Mouse (Mus musculus) T-helper 1 cell (primary cell): ENCODE results near the gene Qdpr.
"Not testable (repeated sequence)": the region's sequence is repeated elsewhere in the genome, so short reads cannot be mapped to it uniquely, and the experiment has no call there.

Source experiments
- in situ Hi-C: fragments of 300-600 bp; cut with MboI, MseI; formaldehyde crosslinking; loops from one replicate; pipeline ENCODE4 v1.15.1; 2025; ENCODE audit warnings: high pct_unique_total_duplicates

Gene Qdpr

DNA sequence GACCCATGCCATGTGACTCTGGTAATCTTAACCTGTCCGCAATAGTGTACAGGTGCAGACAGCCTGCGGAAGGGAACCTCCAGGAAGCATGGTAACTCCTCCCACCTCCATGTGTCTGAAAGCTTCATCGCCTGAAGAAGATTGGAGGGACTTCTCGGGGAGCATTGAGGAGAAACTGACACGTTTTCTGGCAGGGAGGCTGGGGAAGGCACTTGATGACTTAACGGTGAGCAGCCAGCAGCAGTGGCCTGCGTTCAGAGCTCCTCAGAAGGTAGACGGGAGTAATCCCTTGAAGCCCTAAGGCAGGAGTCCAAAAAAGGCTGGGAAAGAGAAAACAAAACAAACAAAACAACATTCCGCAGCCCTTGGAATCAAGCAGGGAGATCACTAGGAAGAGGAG, 4.4 kb upstream of the Qdpr start:
- in situ Hi-C loops, result loop anchor here (5.0 to 25.0 kb wide), 2 partner anchors 38 to 883 kb away; partner anchors contain the start of gene Lap3

DNA sequence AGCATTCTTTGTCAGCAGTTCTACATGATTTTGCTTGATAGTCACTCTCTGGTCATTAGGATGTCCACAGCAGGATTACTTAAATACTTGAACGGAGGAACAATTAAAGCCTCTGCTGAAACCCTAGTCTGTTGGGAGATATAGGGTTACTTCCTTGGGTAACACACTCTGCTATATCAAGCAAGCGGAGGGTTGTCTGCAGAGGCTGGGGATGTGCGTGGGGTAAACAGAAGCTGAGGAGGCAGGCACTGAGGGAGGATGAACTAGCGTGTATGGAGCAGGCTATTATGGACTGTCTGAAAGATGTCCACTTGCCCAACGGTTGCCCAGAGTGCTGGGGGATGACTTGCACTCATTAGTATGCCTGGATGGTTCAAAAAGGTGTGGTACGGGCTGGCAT, 3.4 kb upstream of the Qdpr start, which contains the start of gene Clrn2:
Gene Clrn2, plus strand, starts transcription at position 301 of the 400 bp plus-strand sequence.
- in situ Hi-C loops, result loop anchor here (5.0 to 25.0 kb wide), 2 partner anchors 39 to 884 kb away; partner anchors contain the start of gene Lap3

- in situ Hi-C loops, result loop anchor here (5.0 kb wide), 1 partner anchor 73 kb away; the partner anchor contains the start of gene Med28
Measured at GRCm38 (mm10) chr5:45449206-45449605, 830 bp downstream of the Qdpr start.

- in situ Hi-C loops, result loop anchor here (5.0 kb wide), 1 partner anchor 74 kb away; the partner anchor contains the start of gene Med28
Measured at GRCm38 (mm10) chr5:45448676-45449075, 1.4 kb downstream of the Qdpr start.

DNA sequence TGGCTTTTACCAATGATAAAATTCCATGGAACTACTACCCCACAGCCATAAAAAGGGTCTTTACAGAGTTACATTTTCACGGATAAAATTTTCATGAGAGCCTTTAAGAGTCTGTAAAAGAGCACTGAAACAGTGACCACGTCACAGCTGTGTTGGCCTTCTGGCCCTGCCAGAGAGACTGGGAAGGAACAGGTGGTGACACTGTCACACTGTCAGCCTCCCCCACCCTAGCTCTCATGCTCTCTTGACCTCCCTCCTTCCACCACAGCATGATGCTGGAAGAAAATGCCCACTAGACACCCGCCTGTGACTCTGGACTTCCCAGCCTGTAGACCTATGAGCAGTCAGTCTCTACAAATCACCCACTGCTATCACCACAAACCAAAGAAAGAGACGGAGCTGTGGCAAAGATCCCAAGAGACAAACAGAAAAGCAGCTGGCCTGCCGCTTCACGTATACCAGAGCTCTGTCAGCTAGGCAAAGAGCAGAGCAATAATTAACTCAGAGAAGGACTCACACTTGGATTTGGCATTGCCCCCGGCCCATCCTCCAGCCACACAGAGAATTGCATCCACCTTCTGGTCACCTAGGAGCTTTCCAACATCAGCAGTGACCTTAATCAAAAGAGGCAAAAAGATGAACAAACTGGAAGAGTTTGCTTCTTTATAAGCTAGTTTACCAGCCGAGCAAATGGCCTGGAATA, 5.8 kb downstream of the Qdpr start:
- in situ Hi-C loops, result no loop called here

- in situ Hi-C loops, result no loop called here
Measured at GRCm38 (mm10) chr5:45441745-45442144, 8.3 kb downstream of the Qdpr start.

DNA sequence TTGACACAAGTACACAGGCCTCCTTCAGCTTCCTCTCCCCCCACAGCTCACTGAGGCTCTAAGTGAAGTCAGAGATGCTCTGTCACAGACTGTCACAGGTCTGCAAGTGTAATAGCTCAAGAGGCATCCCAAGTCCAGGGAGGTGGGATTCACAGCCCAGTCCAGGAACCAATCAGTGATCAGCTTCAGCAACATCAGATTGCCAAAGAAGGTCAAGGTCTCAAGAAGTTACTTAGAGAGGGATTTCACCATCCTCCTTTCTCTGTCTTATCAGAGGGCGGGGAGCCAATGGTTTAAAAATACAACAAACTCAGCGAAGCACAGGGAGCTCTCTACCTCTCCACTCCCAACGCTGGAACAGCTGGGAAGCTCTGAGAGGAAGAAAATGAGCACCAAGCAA, 8.9 kb downstream of the Qdpr start:
- in situ Hi-C loops, result no loop called here

GRCm38 (mm10) chr5:45438301-45438700, 11.7 kb downstream of the Qdpr start:
- in situ Hi-C loops, result no loop called here

GRCm38 (mm10) chr5:45437826-45438225, 12.2 kb downstream of the Qdpr start:
- in situ Hi-C loops, result no loop called here

GRCm38 (mm10) chr5:45435967-45436950, 13.8 kb downstream of the Qdpr start:
- in situ Hi-C loops, result no loop called here

GRCm38 (mm10) chr5:45427891-45428290, 22.1 kb downstream of the Qdpr start:
- in situ Hi-C loops, result no loop called here

DNA sequence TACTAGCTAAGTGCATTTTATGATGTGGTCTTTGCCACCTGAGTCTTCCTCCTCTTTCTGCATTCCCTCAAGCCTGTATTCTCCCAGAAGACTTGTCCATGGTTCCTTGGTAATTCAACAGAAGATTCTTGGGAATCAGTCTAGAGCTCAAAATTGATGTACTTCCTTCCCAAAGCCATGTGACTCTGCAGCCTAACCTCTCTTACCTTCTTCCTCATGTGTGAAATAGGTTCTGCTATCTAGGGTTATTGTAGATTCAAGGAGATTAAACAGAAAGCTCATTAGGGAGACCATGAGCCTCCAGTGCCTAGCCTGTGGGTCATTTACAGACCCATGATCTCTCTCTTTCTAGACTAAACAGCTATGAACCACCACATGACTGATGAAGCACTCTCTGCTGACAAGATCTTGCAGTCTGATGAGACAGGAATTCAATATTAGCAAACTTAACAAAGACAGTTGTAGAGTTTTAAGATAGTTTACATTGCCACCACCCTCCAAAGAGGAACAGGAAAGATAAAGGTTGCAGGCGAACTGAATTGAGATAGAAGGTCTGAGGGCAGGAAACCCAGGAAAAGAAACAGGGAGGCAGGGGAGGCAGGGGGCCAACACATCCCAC, 23.5 kb downstream of the Qdpr start:
- in situ Hi-C loops, result no loop called here

- in situ Hi-C loops, result not testable (repeated sequence)
Measured at GRCm38 (mm10) chr5:45425771-45426170, 24.3 kb downstream of the Qdpr start.

DNA sequence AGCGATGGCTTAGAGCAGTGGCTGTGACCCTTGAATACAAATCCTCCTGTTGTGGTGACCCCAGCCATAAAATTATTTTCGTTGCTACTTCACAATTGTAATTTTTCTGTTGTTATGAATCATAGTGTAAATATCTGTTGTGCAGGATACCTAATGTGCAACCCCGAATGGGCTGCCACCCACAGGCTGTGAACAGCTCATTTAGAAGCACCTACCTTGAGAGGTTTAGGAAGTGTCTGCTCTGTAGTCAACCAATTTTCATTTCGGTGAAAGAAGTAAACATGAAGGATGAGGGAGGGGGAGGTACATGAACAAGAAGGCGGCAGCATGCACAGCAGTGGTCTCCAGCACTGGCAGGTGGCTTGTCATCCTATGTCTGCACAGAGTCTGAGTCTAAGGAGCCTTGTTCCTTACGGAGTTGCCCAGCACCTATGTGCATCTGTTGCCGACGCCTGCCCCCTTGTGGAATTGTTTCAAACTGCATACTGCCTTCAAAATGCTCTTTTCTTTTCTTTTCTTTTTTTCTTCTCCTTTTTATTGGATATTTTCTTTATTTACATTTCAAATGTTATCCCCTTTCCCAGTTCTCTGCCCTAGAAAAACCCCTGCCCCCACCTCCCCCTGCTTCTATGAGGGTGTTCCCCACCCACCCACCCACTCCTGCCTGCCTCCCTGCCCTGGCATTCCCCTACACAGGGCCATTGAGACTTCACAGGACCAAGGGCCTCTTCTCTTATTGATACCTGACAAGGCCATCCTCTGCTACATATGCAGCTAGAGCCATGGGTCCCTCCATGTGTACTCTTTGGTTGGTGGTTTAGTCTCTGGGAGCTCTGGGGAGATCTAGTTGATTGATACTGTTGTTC, 25.8 kb downstream of the Qdpr start:
- in situ Hi-C loops, result no loop called here

GRCm38 (mm10) chr5:45421881-45422844, 27.9 kb downstream of the Qdpr start:
- in situ Hi-C loops, result no loop called here

- in situ Hi-C loops, result no loop called here
Measured at GRCm38 (mm10) chr5:45419841-45420638, 30.0 kb downstream of the Qdpr start.

- in situ Hi-C loops, result no loop called here
Measured at GRCm38 (mm10) chr5:45417859-45418443, 32.1 kb downstream of the Qdpr start.

DNA sequence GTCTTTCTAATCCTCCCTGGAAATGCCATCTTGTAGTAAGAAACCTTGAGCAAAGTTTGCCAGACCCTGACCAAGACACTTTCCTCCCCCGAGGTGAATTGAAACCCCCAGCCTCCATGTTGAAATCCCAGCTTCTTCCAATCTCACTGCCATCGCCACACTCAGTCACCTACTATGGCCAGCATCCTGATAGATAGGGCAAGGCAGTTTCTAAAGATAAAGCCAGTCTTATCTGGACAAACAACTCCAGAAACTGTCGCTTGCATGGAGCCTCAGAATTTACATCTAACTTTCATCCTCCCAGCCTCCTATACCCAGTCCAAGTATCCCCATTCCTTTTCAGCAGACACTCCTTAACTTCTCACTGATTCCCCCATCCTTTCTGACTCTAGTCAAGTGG, 33.6 kb downstream of the Qdpr start:
- in situ Hi-C loops, result no loop called here
